Mouse (Mus musculus): ENCODE data around the gene Map6.
A peak's percentile ranks its signal among the peaks of the same experiment; 100 is the strongest.
"Not testable (repeated sequence)": the region's sequence is repeated elsewhere in the genome, so short reads cannot be mapped to it uniquely, and the experiment has no call there.

Map6 gene

DNA sequence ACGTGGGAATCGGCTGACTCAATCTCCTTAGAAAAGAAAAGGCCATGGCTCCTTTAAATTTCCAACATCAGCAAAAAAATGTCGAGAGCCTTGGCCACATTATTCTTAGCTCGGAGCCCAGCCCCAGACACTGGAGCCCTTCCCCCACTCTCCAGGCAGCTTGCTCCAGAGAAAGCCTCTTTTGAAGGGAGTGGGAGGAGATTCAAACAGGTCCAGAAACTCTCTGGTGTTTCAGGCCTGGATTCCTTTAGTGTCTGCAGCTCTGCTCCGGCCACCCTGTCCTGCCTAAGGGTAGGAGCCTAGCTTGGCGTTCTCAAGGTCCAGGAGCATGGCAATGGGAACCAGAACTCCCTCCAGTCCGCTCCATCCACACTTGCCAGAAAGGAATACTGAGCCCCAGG is 88.5 kb downstream of the Map6 start:
- no peak for DNase-seq (ENCODE audit: low read depth, low spot score)

GRCm38 (mm10) chr7:99356244-99356930 is 89.1 kb downstream of the Map6 start:
- DNase-seq (ENCODE audit: low read depth, low spot score): no peak

GRCm38 (mm10) chr7:99357201-99357600 is 90.0 kb downstream of the Map6 start:
- no peak for DNase-seq (ENCODE audit: low read depth, low spot score)

GRCm38 (mm10) chr7:99358371-99358770 is 91.1 kb downstream of the Map6 start:
- DNase-seq (ENCODE audit: low read depth, low spot score): no peak

- DNase-seq (ENCODE audit: low read depth, low spot score): peak; percentile 17
Measured at GRCm38 (mm10) chr7:99360021-99360802, 93.0 kb downstream of the Map6 start.

- no peak for DNase-seq (ENCODE audit: low read depth, low spot score)
Measured at GRCm38 (mm10) chr7:99360803-99361414, 93.7 kb downstream of the Map6 start.

GRCm38 (mm10) chr7:99362137-99362536 is 94.9 kb downstream of the Map6 start:
- DNase-seq (ENCODE audit: low read depth, low spot score): no peak

DNA sequence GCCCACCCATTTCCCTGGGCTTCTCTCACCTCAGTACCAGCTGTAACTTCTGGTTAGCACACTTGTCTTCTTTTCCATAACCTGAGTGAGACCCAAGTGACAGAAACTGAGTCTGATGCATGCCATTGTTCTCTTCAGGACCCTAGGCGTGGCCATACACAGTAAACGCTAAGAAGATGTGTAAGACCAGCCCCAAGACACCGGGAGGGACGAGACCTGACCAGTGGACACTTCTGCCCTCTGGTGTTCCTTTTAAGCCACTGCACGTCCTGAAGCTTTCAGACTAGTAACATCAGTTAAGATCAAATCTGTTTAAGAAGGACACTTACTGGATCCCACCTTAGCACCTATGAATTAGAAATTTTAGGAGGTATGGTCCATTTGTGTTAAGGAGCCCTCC is 97.8 kb downstream of the Map6 start:
- peak; percentile 61 for DNase-seq (ENCODE audit: low read depth, low spot score)

DNA sequence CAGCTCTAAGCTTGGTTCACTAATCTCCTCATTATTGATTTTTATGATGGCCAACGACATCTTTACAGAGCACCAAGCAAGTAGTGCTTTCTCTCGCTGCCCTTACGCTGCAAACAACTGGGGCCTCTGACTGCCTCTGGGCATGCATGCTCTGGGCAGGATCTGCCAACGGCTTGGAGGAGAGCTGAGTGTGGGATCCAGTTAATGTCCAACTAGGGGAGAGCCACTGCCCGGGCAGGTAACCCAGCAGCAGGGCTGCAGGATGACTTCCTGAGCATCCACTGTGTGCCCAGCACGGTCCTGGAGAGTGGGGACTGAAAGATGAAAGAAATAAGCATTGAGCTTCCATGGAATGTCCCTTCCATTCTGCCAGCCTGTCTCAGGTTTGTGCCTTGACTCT is 99.5 kb downstream of the Map6 start:
- DNase-seq (ENCODE audit: low read depth, low spot score): no peak

DNA sequence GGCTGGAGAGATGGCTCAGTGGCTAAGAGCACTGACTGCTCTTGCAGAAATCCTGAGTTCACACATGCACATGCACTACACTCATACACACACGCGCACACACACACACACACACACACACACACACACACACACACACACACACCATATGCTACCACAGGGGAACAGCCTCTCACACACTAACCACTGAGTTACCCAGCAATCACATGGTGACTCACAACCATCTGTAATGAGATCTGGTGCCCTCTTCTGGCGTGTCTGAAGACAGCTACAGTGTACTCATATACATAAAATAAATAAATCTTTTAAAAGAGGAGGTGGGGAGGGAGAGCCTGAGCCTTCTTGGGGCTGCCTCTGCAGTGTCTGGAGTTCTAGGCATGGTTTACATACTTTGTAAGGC is 107.1 kb downstream of the Map6 start:
- not testable (repeated sequence) for DNase-seq (ENCODE audit: low read depth, low spot score)

GRCm38 (mm10) chr7:99375455-99375854 is 108.2 kb downstream of the Map6 start:
- peak; percentile 67 for DNase-seq (ENCODE audit: low read depth, low spot score)

GRCm38 (mm10) chr7:99378870-99379269 is 111.6 kb downstream of the Map6 start:
- no peak for DNase-seq (ENCODE audit: low read depth, low spot score)

DNA sequence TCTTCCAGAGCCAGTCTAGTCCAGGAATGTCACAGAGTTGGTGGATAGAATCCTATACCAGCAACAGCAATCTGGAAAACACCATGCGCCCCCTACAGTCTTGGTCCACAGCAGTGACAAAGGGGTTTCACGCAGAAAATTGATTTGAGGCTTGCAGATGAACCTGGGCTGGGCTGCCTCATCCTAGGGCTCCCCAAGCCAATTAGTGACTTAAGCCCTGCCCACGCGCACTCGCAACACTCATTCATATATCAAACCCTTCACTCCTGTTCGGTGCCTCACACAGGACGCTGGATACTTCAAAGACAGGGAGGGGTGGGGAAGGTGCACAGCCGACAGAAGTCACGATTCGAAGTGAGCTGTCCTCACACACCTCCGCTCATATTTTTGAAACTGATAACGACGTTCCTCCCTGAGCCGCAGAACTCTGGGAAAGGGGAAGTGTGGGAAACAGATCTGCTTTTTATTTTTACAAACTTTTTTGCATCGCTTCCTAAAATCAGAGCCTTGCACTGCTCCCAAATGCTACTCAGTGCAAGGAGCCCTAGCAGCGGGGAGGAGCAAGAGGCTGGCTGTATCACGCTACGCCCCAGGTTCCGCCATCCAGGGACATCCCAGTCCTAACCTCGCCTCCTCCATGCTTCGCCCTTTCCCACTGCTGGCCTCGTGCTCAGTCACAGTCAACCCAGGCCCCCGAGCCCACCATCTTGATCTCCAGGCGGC is 113.4 kb downstream of the Map6 start:
- DNase-seq (ENCODE audit: low read depth, low spot score): peak; percentile 63

GRCm38 (mm10) chr7:99381214-99382087 is 114.2 kb downstream of the Map6 start, which contains the start of gene Gdpd5:
Gene Gdpd5 (plus strand): TSS chr7:99381414.
- DNase-seq (ENCODE audit: low read depth, low spot score): peak; percentile 98

DNA sequence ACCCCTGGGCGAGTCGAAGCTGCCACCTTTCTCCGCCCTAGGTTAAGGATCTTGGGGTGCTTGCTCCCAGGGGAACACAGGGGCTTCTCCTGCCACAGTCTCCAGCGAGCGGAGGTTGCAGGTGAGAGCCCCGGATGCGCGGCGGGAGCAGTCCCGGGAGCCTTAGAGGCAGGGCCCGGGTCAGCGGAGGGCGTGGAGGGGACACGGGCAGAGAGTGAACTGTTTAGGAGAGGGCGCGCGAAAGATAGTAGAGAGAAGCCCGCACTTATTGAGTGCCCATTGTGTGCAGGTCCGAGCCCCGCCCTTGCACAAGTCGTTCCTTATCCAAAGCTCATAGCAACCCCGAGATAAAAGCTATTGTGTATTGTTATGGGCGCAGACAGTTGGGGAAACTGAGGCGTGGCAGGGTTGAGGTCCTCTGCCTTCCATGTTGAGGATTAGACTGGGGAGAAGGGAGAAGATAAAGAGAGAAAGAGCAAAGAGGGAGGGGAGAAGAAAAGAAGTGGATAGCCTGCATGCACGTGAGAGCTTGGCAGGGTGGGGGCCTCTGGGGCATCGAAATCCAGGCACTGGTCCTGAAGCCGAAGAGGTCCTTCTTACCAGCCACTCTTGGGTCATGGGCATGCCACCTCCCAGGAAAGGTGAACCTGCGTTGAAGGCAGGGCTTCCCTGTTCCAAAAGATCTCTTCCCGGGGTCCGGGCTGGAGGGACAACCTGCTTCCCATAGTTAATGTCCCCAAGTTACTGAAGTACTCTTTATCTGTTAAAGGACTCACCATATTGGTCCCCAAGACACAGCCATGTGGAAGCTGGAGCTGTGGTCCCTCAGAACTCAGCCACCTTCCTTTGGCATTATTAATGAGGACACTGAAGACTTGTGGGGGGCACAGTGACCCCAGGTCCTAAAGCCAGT is 115.1 kb downstream of the Map6 start:
- no peak for DNase-seq (ENCODE audit: low read depth, low spot score)

- no peak for DNase-seq (ENCODE audit: low read depth, low spot score)
Measured at GRCm38 (mm10) chr7:99383246-99383645, 116.0 kb downstream of the Map6 start.

DNA sequence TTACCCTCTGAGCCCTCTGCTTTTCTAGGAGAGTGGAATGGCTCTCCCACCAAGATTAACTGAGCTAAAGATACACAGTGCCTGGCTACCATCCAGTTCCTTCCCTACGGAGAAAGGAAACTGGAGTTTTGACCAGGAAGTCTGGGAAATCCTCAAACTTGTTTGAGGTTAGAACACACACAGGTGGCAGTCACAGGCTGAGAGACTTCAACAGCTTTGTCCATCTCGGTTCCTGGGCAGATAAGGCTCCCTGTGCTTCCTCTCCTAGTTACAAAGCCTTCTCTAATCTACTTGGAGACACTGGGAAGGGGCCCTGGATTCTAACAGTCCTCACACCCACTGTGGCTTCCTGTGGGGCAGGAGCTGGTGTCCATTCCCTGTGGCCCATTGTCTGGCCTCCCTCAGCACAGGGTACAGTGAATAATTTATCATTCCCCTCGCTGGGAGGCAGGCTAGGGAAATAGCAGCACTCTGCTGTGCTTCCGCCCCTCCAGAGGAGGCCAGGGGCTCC is 116.9 kb downstream of the Map6 start:
- no peak for DNase-seq (ENCODE audit: low read depth, low spot score)

DNA sequence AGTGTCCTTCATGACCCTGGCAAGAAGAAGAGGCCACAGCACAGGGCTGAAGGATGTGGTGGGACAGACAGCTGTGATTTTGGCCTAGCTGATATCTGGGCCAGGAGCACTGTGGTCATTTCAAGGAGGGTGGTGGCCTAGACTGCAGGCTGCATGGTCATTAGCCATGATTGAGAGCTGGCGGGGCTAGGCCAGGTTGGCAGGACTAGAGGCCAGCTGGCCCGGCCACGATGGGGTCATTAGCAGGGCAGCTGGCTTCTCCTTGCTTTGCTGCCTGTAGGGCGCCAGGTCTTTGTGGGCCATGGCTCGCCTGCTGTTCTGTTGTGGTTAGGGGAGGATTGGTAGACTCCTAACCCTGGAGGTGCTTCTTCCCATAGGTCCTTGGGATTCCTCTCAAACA is 118.8 kb downstream of the Map6 start:
- DNase-seq (ENCODE audit: low read depth, low spot score): no peak
